Mouse (Mus musculus) ES-CJ7 (cell line): Measurements from ENCODE around the gene Ltbp1.
A peak's percentile ranks its signal among the peaks of the same experiment; 100 is the strongest.
"Not testable (repeated sequence)": the region's sequence is repeated elsewhere in the genome, so short reads cannot be mapped to it uniquely, and the experiment has no call there.

Experiments used
- DNase-seq: peaks from one replicate; pipeline ENCODE4 v3.0.0; 2011; ENCODE audit warnings: low read depth, low spot score

Gene Ltbp1

DNA sequence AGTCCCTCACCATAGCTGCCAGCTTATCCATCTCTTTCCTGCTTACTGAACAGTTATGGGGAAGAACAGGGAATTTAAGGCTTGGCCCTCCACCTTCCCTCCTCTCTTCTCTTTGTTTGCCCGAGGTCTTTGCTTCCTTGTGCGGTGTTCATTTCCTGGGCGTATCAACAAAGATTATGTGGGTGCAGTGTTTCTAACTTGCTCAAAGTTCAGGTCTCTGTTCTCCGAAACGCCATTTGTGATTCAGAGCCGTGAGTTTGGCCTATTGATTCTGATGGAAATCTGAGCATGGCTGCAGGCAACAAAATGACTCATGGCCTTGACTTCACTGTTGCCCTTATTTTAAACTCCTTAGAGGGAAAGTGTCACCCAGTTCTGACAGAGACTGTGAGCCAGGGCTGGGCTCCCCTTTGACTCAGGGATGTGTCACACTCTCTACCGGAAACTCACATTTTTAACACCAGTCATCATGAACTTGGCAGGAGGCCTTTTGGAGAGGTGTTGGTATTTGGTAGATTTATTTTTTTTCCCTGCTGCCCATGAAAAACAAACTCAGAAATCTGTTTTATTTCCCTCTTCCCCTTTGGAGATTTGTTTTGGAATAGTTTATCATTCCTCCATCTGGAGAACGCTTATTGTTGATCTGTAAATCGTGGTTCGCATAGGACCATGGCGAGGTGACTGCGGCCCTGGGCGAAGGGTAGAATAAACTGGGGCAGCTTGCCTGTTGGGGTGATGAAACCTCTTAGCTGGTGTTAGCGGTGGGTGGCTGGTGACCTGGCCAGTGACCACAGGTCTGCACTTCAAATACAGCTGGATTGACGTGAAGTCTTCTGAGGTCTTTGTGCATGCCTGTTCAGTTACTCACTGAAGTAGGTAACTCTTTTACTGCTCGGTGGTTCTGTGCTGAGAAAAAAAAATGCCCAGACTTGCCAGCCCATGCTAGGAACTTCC is 105.2 kb downstream of the Ltbp1 start:
- peak; percentile 12 for DNase-seq

DNA sequence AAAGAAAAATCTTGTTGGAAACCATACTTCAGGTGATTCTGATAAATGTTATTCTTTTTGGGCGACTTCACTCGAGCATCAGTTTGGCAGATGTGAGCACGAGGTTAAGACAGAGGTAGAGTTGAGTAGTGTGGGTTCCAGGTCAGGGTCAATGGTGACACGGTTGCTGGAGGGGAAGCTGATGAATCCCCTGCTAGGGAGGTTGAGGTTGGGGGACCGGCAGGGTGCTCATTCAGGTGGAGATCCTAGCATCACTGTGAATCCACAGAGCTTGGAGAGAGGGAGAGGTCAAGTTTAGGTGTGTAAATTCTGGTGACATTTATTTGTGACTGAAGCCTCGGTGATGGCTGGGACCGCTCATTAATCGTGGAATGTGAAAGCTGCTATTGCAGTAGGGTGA is 110.2 kb downstream of the Ltbp1 start:
- DNase-seq = no peak

DNA sequence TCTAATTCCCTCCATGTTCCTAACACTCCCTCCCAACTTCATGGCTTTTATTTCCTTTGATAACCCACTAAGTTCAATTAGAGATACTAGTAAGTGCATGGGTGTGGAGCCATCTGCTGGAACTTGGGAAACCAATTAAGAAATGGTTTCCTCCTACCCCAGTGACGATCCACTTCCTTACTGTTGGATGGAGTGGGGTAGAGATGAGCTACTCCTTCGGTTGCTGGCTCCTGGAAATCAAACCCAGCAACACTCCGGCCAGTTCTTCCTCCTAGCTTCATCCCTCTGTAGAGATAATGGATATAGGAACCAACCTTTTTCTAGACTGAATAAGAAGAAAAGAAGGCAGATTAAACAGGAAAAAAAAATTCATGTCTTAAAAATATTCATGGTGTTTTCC is 113.5 kb downstream of the Ltbp1 start:
- no peak for DNase-seq

DNA sequence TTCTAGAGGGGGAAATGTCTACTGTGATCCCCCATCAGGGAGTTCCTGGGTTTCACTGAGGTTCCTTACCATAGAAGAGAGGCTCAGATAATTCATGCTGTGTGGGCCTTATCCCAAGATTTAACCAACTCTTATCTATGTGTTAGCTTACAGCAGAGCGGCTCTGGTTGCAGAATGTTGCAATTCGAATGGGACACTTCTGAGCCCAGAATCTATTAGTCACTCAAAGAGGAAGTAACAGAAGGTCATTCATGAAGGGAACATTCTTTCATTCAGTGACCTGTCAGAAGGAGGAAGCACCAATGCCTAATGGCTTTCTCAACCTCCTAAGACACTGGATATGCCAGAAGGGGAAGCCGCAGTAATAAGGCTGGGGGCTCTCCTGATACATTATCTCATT is 114.1 kb downstream of the Ltbp1 start:
- DNase-seq = no peak

DNA sequence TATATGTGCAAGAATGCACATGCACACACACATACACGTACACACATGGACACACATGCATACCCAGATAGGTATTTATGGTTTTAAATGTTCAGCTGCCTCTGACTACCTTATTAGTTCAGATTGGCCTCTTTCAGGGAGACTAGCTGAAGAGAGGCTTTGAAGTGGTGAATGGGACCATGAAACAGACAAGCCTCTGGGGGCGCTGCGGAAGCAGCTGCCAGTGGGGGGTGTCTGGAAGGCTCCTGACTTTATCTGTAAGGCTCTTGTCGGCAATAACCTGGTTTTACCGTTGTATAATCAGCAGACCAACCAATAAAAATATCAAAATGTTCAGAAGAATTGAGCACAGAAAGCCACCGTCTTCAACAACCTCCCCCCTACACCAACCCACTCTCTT is 114.7 kb downstream of the Ltbp1 start:
- DNase-seq = no peak

DNA sequence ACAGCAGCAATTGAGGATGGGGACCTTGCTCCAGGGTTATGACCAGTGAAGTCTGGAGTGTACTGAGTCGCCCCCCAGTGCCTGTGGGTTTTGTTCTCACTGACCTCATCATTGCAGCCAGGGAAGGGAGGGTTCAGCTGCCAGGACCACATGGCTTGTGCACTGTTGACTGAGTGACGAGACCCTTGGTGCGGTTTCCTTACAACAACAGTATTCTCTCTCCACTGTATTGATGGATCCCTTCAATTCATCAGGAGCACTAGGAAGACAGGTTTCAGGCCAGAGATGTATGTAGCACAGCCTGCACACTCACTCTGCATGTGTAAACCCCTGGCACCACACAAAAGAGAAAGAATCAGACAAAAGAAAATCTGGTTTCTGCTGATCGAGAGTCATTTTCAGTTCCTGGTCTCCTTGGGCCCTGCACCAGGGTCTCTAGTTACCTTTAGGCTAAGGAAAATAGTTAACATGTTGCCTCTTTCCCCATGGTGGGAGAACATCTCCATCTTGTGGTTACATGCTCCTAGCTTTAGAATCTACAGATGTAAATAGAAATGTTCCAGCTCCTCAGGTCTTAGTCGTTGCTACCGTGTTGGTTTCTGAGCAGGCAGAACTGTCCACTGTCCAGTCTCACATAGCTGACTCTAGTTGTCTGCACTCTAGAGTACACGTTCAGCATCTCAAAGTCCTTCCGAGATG is 117.4 kb downstream of the Ltbp1 start:
- DNase-seq = no peak

DNA sequence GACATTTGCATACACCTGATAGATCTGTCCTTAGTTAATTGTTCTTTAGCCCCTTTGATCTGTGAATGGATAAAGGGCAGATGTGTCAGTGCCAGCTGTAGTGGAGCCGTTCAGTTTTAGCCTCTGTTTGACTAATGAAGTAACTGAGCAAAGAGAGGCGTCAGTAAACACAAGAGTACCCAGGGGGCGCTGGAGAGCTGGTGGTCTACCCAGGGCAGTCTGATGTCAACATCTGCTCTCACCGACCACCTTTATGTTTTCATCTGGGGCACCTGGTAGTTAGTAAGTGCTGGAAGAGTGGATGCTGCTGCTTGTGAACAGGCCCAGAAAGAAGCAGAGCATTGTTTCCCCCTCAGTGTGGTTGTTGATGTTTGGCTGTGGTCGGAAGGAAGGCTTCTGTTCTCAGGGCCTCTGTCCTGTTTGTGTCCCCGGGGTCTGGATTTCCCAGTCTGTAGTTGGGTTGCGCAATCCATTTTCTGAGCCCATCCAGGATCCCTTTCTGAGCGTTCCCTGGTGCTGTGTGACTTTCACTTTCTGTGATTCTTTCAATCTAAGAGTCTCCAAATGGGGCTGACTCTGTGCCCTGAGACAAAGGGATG is 123.1 kb downstream of the Ltbp1 start:
- DNase-seq = peak; percentile 38

DNA sequence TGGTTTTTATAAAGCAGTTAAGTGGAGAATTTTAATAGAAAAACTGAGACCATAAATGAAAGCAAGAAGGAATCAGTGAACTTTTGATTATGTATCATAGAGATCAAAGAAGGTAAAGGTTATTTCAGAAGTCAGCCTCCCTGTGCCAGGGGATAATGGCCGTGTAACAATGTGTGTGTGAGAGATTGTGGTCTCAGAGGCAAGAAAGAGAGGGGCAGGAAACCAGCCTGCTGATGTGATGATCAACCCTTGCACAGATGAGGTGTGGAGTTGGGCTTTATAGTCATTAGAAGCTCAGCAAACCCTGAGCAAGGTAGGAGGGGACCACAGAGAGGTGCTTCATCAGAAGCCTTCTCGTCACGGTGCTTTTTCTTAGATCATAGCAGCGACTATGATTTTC is 128.6 kb downstream of the Ltbp1 start:
- no peak for DNase-seq

DNA sequence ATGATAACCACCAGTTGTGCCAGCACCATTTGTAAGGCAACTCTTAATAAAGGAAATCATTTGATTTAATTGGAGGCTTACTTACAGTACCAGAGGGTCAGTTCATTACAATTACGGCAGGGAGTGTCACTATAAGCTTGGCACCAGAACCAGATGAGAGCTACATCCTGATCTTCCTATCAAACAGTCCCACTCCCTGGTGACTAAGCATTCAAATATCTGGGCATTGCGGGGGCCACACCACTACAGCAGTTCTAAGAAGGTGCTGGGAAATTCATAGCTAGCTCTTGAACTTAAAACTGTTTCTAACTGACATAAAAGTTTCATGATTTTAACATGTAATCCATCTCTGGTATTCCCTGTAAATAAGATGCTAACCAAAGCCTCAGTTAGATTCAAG is 134.4 kb downstream of the Ltbp1 start:
- DNase-seq = no peak

DNA sequence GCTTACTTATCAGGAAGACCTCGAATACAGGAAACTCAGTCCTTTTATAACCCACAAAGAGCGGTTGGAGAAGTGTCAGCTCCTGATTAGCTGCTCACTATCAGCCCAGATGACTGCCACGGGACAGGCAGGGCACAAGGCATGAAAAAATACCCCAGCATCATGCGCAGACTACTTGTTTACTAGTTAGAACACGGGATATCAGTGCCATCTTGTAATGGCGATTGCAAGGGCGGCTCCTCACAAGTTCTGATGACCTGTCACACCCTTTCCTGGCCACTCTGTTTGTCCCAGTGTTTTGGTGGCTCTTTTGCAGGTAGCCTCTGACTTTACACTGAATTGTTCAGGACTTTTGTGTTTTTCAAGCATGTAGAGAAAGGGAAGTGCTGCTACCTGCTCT is 137.5 kb downstream of the Ltbp1 start:
- not testable (repeated sequence) for DNase-seq

DNA sequence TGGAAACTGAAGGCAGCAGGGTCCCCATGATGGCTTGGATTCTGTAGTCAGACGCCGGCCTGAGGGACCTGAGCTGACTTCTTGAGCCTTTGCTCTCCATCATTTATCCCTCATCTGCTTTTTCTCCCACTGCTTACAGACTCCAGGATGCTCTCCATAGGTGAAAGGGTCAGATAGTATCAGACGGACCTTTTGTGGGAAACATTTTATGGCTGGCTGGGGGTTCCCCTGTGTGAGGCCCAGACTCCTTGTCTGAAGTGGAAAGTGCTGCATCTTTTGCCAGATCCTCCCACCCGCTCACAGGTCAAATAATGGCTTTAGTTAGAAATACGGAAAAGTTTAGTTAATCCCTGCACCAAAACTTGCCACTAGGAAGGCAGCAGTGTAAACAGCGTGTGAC is 138.6 kb downstream of the Ltbp1 start:
- no peak for DNase-seq

DNA sequence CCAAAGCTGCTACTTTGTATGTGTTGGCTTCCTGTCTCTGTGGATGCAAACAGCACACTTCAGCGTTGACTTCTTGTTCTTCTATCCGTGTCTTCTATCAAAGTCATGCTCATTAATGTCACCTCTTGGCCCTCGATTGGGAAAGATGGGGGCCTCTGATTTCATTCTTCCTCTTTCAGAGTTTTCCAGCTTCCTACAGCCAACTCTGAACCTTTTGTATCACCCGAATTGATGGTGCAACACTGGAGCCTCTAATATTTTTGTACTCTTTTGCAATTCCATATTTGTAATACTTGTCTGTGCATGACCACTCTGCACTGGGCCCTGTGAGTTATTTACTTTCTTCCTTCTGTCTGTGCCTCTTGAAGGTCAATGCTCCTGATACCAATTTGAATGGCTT is 141.8 kb downstream of the Ltbp1 start:
- DNase-seq = no peak

DNA sequence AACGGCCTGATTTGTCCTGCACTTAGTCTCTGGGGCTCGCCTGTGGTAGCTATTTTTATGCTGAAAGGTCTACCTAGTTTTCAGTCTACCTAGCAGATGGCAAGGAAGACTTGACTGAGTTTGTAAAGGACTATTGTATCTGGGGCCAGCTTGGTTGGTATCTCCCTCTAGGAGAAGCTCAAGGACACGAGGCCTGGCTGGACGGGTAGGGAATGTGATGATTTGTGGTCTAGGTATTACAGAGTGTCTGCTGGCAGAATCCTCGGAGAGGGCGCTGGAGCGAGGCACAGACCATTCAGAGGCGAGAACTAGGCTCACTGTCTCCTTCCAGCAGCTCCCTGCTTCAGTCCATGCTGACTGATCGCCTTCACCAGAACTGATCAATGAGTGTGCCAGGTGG is 146.4 kb downstream of the Ltbp1 start:
- no peak for DNase-seq

DNA sequence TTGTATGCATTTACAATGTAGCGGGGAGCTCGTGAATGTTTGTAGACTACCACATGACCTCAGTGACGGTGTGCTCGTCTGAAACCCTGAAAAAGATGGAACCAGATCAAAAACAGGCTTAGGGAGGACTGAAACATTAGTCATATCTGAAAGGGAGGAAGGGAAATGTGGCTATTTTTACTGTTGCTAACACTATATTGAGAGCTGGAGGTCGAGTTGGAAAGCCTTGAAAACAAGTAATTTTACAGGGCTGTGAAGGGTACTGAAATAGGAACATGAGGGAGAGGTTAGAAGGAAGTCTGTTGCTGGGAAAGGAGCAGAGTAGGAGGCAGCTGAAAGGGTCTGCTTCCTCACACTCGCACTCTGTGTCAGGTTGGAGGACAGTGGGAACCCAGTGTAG is 147.7 kb downstream of the Ltbp1 start:
- no peak for DNase-seq

DNA sequence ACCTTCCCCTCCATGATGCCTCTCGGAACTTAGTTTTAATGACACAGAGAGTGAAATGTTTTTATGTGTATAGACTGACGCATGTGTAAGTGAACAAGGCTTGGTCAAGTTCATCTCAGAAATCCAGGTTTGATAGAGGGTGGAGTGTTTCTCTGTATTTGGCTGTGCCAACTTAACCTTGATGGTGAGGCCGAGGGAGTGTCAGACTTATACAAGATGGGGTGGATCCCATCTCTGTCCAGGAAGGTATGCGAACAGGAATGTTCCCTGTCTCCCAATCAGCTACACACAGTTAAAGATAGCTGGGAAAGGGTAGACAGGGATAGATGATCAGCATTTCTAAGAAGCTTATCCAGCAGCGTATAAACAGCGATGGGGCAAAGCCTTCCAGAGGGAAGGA is 153.0 kb downstream of the Ltbp1 start:
- DNase-seq = no peak

DNA sequence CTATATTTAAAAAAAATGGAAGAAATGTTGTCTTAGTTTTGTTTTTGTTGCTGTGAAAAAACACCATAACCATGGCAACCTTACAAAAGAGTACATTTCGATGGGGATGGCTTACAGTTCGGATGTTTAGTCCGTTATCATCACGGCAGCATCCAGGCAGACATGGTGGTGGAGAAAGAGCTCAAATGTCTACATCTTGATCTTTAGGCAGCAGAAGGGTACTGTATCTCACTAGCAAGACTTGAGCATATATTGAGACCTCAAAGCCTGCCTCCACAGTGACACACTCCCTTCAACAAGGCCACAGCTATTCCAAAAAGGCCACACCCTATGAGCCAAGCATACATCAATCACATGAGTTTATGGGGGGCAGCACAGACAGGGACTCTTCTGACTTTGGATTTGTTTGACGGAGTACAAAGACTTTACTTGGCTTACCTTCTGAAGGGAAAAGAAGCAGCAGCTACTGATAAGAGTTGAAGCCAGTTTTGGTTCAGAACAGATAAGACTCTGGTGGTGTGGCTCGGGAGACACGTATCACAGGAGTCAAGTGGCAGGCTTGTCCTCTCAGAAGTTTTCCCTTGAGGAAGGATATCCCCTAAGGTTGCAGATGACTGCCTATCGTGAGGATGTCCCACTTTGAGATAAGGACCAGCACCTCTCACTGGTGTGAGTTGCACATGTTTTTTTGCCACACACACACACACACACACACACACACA is 153.9 kb downstream of the Ltbp1 start:
- no peak for DNase-seq

DNA sequence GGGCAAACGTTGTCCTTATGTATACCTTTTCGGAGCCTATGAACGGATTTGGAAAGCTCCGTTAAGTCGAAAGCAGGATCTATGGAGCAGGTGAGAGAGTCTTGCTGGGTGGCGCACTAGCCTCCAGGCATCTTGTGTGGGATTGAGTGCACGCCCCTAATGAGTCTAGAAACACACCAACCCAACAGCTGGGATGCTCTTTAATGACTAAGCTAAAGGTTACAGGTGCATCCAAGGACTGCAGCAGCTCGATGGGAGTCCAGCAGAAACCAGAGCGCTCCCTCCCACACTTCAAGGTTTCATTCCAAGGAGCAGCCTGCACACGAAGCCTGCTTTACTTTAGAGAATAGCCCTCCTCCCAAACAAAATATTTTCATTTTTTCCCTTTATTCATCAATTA is 155.7 kb downstream of the Ltbp1 start:
- DNase-seq = no peak

DNA sequence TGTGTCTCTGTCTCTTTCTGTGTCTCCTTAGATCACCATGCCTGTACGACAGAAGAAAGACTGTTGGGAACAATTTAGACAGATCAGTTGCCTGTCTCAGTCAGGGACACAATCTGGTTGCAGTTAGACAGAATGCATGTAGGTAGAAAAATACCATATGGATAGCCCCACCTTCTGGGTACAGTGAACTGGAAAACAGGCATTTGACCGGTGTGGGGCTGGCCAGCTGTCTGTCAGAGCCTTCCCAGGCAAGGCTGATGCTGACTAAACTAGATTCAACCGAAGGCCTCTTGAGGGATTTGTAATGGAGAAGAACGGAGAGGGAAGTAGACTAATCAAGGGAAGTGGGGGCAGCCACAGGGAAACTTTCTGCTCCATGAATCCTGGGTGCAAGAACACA is 156.6 kb downstream of the Ltbp1 start:
- no peak for DNase-seq

DNA sequence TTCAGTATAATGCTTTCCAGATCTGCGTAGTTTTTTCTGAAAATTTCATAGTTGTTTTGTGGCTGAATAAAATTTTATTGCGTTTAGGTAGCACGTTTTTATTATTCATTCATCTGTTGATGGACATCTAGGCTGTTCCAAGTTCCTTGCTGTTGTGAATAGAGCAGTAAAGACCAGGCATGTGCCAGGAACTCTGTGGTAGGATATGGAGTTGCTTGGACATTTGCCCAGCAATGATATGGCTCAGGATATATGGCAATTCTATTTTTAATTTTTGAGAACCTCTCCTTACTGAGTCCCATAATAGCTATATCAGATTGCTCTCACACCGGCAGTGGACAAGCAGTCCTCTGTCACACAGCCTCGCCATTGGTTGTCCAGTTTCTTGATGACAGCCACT is 159.2 kb downstream of the Ltbp1 start:
- DNase-seq = no peak

DNA sequence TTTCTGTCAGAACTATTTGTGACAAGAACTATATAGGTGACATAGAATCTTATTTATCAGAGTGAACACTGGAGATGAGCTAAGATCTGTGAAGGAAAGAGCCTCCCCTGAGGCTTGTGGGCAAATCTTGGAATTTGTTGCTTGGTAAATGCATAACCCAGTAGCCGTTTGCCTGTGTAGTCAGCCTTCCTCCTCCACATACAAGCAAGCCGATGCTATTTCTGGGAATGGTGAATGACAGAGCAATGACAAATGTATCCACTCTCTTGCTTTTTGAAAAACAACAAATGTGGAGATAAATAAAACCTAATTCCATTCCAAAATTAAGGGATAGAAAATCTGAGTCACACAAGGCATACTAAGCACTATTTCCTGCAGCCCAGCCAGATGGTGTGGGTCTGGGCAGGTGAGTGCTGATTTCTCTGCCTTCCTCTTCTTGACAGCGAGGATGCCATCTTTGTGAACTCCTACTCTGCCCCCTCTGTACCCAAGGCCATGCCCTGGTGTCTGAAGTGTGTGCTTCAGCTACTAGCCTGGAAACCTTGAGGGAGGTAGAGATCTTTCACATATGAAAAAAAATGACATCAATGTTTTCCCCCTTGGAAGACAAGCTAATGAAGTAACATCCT is 163.3 kb downstream of the Ltbp1 start:
- DNase-seq = no peak

DNA sequence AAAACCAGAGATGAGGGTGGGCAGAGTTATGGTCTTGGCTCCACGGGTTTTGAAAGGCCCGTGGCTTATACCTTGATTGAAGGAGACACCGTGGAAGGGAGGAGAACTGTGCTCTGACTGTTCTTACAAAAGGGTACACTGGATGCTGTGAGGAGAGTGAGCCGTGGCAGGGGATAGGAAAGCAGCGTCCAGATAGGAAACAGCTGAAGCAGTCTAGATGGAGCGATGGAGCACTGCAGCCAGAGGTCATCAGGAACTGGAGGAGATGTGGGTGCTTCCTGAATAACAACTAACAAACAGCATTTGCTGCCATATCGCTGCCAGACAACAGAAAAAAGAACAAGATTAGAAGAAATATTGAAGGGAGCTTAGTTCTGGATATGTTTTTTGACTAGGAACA is 166.3 kb downstream of the Ltbp1 start:
- DNase-seq = no peak
